Mouse (Mus musculus) left cerebral cortex, postnatal 36 days (tissue): Measurements from ENCODE around the gene Clic3. TPM values are rescaled to one million over a fixed set of nuclear protein-coding genes. Genes with fewer than 3 reads are reported as not detected.

Experiments
- DNase-seq, 2 experiments: peaks; one replicate each; pipeline ENCODE4 v3.0.0; 2021 to 2022; ENCODE audit warnings: low spot score in 2 of 2, mixed read lengths in 1 of 2
- intact Hi-C: fragments of 180-260 bp; cut with DNase I; formaldehyde crosslinking; loops from one replicate; pipeline ENCODE4 v1.15.1; 2025
- total RNA-seq, 2 experiments: library from RNA; stranded (reverse); gene quantifications; 2 replicates each; pipeline ENCODE4 v1.2.3; 2021

Clic3 gene
- total RNA-seq, 2 experiments from 2014 or later, result 0.69 TPM; not detected in 1

- DNase-seq, result no peak
- intact Hi-C loops, result no loop called here
Measured at GRCm38 (mm10) chr2:25472550-25472949, 15.9 kb downstream of the Clic3 start.

- no peak for DNase-seq
- intact Hi-C loops, result no loop called here
Measured at GRCm38 (mm10) chr2:25477541-25477940, 20.9 kb downstream of the Clic3 start.

GRCm38 (mm10) chr2:25477967-25478675, 21.5 kb downstream of the Clic3 start:
- DNase-seq, result peak; percentile 50 to 57

GRCm38 (mm10) chr2:25479551-25480311, 23.1 kb downstream of the Clic3 start:
- intact Hi-C loops, result no loop called here
- no peak for DNase-seq

More at GRCm38 (mm10) chr2:25477967-25478675, 21.5 kb downstream of the Clic3 start:
- intact Hi-C loops, result no loop called here

GRCm38 (mm10) chr2:25480541-25480940, 23.9 kb downstream of the Clic3 start:
- intact Hi-C loops, result no loop called here
- DNase-seq, result no peak

- intact Hi-C loops, result no loop called here
- no peak for DNase-seq
Measured at GRCm38 (mm10) chr2:25482969-25483368, 26.3 kb downstream of the Clic3 start.

- intact Hi-C loops, result no loop called here
- no peak for DNase-seq
Measured at GRCm38 (mm10) chr2:25484901-25485647, 28.4 kb downstream of the Clic3 start.

GRCm38 (mm10) chr2:25487965-25488670, 31.5 kb downstream of the Clic3 start:
- no peak for DNase-seq
- intact Hi-C loops, result no loop called here

GRCm38 (mm10) chr2:25488671-25489068, 32.0 kb downstream of the Clic3 start:
- no peak for DNase-seq
- intact Hi-C loops, result no loop called here

- DNase-seq, result no peak
- intact Hi-C loops, result loop anchor here (10.0 kb wide), 1 partner anchor 68 kb away; the partner anchor contains the start of genes Abca2 and Fut7
Measured at GRCm38 (mm10) chr2:25492988-25493387, 36.4 kb downstream of the Clic3 start.

GRCm38 (mm10) chr2:25493476-25493961, 36.9 kb downstream of the Clic3 start, which contains the start of gene Lcn12:
Gene Lcn12 (minus strand): TSS chr2:25493911.
- no peak for DNase-seq
- intact Hi-C loops, result loop anchor here (10.0 kb wide), 1 partner anchor 69 kb away; the partner anchor contains the start of genes Abca2 and Fut7

- DNase-seq, result no peak
- intact Hi-C loops, result loop anchor here (10.0 kb wide), 1 partner anchor 72 kb away; the partner anchor contains the start of genes Abca2 and Fut7
Measured at GRCm38 (mm10) chr2:25496462-25496861, 39.8 kb downstream of the Clic3 start.

- no peak for DNase-seq
- intact Hi-C loops, result loop anchor here (10.0 kb wide), 1 partner anchor 73 kb away; the partner anchor contains the start of genes Abca2 and Fut7
Measured at GRCm38 (mm10) chr2:25497846-25498575, 41.4 kb downstream of the Clic3 start.

GRCm38 (mm10) chr2:25498622-25499478, 42.2 kb downstream of the Clic3 start:
- intact Hi-C loops, result loop anchor here (10.0 kb wide), 1 partner anchor 74 kb away; the partner anchor contains the start of genes Abca2 and Fut7
- no peak for DNase-seq

- intact Hi-C loops, result loop anchor here (2.0 kb wide), 1 partner anchor 39 kb away; the partner anchor contains the start of gene Paxx
- no peak for DNase-seq
Measured at GRCm38 (mm10) chr2:25500071-25500575, 43.5 kb downstream of the Clic3 start.

GRCm38 (mm10) chr2:25500576-25501405, 44.2 kb downstream of the Clic3 start, which contains the start of gene Fbxw5:
Gene Fbxw5 (plus strand): TSS chr2:25500750.
- intact Hi-C loops, result loop anchor here (2.0 kb wide), 1 partner anchor 40 kb away; the partner anchor contains the start of gene Paxx
- peak; percentile 78 to 83 for DNase-seq
